Mouse (Mus musculus): ENCODE measurements around the gene Adck1.

The Adck1 gene

GRCm38 (mm10) chr12:88473796-88474195 lies 113.4 kb downstream of the Adck1 start:
- no peak for DNase-seq (ENCODE audit: low spot score)

GRCm38 (mm10) chr12:88475833-88476232 lies 115.5 kb downstream of the Adck1 start:
- no peak for DNase-seq (ENCODE audit: low spot score)

GRCm38 (mm10) chr12:88476702-88477101 lies 116.3 kb downstream of the Adck1 start:
- DNase-seq (ENCODE audit: low spot score), result no peak

GRCm38 (mm10) chr12:88481657-88482056 lies 121.3 kb downstream of the Adck1 start:
- no peak for DNase-seq (ENCODE audit: low spot score)

- DNase-seq (ENCODE audit: low spot score), result no peak
These were observed 130.5 kb downstream of the Adck1 start for GRCm38 (mm10) chr12:88490881-88491280.

Measured in lung, postnatal 25 days (tissue).